Mouse (Mus musculus) urinary bladder, postnatal 14 days (tissue): ENCODE data around the gene Frmd4b.
A peak's percentile ranks its signal among the peaks of the same experiment; 100 is the strongest.
"Not testable (repeated sequence)": the region's sequence is repeated elsewhere in the genome, so short reads cannot be mapped to it uniquely, and the experiment has no call there.

Experiments used
- DNase-seq: peaks from one replicate; pipeline ENCODE4 v3.0.0; 2021; ENCODE audit warnings: low spot score

Frmd4b gene

DNA sequence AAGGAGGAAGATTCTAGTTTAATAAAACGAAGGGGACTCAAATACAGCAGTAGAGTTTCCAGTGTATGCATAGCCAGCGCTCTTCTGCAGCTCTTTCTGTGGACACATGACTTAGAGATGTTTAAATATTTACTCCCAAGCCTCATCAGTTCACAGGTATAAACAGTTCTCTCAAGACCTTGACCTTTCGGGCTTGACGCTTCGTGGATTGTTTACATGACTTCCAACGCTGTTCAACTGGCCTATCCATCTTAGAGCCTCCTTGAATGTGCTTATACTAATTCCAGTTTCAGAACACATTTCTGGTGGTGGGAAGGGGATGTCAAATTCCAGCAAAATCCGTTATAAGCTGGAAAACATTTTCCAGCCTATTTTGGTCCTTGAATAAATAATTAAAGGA lies 203.9 kb downstream of the Frmd4b start:
- DNase-seq: no peak

GRCm38 (mm10) chr6:97412403-97412802 lies 204.9 kb downstream of the Frmd4b start:
- no peak for DNase-seq

DNA sequence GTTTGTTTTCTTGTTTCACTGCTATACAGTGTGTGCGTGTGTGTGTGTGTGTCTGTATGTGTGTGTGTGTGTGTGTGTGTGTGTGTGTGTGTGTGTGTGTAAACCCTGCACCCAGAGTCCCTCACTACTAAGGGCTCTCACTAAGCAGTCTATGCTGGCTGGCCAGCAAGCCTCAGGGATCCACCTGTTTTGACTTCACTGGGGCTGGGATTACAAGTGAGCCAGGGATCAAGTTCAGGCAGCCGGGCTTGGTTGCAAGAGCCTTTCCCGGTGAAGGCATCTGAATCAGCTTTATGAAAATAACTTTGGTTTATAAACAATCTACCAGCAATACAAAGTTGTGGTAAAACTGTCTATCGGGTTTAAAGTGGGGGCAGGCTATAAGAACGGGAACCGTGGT lies 206.0 kb downstream of the Frmd4b start:
- DNase-seq: no peak

- DNase-seq: no peak
Measured at GRCm38 (mm10) chr6:97409467-97410239, 207.7 kb downstream of the Frmd4b start.

- no peak for DNase-seq
Measured at GRCm38 (mm10) chr6:97407914-97408313, 209.4 kb downstream of the Frmd4b start.

DNA sequence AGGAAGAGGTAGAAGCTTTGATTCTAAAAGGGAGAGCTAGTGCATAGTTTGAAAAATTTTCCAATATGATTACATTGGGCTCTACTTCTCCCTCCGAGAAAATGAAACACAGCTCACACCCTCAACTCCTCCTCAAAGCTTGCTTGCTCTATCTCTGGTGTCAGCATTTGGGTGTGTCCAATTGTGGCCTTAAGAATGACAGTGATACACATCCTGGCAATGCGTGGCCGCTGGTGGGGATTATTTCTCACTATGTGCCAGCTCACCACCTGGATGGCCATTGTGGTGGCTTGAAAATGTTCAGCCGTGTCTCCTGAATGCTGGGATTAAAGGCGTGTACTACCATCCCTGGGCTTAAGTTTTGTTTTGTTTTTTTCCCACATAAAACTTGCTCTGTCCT lies 209.9 kb downstream of the Frmd4b start:
- no peak for DNase-seq

DNA sequence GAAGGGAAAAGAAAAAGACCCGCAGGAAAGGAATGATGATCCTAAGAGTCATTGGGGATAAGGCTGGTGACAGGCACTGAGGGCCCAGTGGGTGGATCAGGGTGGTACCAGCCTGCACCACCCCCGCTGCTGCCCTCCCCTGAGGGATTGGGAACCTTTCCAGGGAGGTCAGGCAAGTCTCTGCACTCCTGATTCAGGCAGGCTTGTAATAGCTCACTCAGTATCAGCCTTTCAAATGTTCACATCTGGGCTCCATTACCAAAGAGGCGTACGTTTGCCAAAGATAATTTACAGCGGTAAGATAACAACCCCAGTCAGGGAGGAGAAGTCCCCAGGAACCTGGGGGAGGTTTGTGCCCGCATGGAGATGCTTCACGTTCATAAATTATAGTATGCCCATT lies 212.0 kb downstream of the Frmd4b start:
- DNase-seq: no peak

DNA sequence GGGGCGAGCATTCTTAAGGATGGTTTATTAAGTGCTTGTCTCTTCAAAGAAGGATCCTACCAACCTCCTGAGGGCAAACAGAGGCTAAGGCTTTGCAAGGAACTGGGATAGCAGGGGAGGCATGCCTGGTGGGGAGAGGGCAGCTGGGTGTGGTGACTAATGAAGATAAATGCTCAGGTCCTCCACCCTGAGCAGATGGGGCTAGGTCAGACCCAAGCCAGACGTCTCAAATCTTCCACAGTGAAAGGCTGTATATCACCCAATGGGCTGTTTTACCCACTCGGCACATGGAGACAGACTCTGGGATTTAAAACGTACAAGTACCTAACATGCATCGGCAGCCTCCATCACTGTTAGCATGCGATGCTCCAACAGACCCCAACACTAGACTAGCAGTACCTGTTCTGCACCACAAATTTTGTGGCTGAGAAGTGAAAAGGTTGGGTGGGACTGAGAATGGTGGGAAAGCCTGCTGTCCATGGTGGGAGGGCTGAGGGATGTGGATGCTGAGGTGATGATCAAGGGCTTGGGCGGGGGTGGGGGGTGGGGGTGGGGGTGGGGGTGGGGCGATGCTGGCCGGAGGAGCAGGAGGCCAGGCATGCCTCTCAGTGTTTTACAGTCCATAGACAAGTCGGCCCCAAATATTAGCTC lies 214.4 kb downstream of the Frmd4b start:
- no peak for DNase-seq

DNA sequence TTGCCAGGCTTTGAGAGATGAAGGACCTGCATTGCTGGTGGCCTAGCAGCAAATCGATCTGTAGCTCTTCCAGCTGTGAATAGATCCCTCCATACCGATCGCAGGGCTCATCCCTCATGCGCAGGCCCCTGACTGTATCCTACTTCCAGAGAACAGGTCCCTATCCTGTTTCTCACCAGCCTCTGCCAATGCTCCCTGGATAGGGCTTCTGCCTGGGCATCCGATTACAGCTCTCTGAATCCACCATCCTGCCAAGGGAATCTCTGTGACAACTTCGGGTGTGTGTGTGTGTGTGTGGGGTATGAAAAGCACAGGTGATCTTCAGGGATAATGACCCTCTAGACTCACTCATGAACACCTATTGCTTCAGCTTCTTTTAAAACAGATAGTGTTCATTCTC lies 216.9 kb downstream of the Frmd4b start:
- DNase-seq: no peak

DNA sequence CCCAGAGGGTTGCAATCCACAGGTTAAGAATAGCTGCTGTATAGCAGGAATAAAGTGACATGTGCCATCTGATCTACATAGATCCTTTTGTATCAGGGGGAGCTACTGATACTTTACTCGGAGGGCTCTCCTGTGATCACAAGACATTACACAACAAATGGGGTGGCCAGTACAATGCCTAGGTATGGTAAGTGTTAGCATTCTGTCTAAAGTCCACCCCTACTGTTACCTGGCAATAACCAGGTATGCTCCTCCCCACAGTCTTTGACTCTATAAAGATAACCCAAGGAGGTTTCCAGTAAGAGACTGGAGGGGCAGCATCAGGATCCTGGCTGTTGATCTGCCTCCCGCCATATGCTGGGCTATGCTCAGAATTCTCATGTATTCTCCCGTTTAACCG lies 219.4 kb downstream of the Frmd4b start:
- DNase-seq: no peak

- DNase-seq: no peak
Measured at GRCm38 (mm10) chr6:97396957-97397354, 220.4 kb downstream of the Frmd4b start.

- DNase-seq: no peak
Measured at GRCm38 (mm10) chr6:97396351-97396956, 220.9 kb downstream of the Frmd4b start.

DNA sequence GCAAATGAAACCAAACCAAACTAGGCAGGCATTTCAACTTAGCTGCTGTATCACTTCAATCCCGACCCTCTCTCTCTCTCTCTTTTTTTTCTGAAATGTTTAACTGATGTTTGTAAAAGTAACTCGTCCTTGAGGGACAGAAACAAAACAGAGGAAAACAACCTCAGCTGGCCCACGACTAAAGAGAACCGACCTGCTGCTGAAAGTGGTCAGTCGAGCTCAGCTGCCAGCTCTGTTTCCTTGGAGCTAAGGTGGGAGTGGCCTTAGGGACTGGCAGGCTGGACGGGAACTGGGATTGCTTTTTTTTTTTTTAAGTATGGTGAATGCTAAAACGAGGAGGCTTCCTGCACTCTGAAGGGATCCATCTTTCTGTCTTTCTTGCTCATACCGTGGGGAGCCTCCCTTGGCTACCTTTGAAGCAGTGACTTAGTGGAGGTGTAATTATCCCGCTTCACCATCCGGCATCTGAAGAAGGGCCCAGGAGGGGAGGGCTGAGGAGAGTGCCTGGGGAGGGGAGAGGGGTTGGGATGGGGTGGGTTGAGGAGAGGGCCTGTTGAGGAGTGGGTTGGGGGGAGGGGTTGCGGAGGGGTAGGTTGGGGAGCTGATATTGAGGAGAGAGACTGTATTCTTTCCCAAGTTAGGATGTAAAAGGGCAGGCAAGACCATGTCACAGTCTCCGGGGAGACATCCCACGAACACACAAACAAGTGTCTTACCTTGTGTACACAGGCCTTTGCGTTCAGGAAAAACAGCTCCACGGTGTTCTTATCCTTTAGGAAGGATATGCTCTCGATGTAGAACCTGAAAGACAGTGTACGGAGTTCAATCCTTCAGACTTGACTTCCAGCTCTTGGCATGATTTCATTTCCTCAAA lies 221.6 kb downstream of the Frmd4b start:
- DNase-seq: peak; percentile 67

DNA sequence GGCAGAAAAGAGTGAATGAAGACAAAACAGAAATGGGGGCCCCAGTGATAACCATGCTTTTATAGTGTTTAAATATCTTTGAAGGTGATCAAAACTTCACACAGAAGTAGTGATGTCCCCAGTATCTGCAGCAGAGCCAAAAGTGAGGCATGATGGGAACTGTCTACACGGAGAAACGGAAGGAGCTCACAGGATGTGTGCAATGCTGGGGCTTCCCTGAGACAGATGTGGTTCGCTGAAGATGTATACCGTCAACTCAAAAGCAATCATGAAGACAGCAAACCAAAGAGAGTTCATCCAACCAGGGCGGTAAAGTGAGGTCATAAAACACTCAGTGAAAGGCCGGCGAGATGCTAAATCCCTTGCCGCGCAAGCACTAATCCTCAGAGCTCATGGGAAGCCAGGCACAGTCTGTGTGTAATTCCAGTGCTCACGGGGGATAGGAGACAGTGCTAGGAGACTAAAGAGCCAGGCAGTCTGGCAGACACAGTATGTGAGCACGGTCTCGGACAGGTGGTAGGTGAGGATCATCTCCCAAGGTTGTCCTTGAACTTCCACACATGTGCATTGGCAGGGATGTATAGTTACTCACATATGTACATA lies 222.8 kb downstream of the Frmd4b start:
- no peak for DNase-seq

DNA sequence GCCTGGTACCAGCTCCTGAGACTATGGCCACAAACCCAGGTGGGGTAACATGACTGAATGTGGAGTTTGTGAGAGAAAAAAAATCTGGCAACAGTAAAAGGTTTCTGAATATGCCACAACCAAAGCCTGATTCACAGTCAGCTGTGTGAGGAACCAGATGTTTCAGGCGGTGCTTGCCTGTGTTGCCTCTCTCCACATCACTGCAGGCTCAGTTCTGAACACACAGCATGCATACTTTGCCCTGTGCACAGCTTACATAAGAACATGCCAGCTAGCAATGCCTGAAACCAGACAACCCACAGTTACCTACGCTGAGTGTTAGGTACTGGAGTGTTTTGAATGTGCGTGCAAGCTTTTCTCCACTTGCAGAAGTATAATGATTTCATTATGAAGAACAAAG lies 224.4 kb downstream of the Frmd4b start:
- no peak for DNase-seq

DNA sequence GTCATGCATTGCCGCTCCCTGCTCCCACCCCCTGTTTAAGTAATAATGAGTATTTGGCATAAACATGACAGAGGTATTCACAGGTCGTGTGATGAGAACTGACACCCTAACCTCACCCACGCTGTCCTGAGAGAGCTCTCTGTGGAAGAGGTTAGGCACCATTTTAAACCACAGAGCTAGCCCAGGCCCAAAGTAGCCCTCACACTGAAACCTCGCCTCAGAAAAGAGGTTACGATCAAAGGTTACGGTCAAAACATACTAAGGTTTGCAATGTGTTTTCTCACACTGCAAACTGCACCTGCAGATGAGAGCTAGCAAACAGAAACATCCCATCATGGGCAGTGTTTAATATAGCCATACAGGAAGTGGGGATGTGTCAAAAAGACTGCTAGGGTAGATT lies 230.0 kb downstream of the Frmd4b start:
- no peak for DNase-seq

GRCm38 (mm10) chr6:97384918-97385317 lies 232.4 kb downstream of the Frmd4b start:
- no peak for DNase-seq

DNA sequence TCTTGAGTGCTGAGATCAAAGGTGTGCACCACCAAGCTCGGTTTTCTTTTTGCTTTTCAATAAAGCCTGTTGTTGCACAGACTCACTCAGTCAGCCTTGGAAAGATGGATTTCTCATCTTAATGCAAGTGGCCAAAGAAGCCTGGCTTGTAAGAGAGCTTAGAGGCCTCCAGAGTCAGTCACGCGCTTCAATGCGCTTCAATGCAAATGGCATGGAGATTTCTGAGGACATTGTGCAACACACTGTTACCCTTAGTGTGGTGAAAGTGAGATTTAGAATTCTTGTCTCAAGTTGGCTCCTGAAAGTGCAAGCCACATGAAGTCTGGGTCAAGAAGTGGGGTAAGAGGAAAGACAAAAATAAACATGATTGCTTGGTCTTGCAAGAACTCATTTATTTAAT lies 236.1 kb downstream of the Frmd4b start:
- no peak for DNase-seq

- DNase-seq: no peak
Measured at GRCm38 (mm10) chr6:97370947-97371346, 246.4 kb downstream of the Frmd4b start.

- DNase-seq: no peak
Measured at GRCm38 (mm10) chr6:97370460-97370859, 246.9 kb downstream of the Frmd4b start.

- DNase-seq: no peak
Measured at GRCm38 (mm10) chr6:97363846-97364245, 253.5 kb downstream of the Frmd4b start.

DNA sequence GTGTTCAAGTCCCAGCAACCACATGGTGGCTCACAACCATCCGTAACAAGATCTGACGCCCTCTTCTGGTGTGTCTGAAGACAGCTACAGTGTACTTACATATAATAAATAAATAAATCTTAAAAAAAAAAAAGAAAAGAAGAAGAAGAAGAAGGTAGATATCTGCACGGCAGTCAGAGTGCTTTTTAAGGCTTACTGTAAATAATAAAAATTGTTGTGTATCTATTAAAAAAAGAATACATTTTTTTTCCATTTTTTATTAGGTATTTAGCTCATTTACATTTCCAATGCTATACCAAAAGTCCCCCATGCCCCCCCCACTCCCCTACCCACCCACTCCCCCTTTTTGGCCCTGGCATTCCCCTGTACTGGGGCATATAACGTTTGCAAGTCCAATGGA lies 259.7 kb downstream of the Frmd4b start:
- not testable (repeated sequence) for DNase-seq
